Mouse (Mus musculus) spleen, adult 10 weeks (tissue): Measurements from ENCODE around the gene Srsf6. TPM values are rescaled to one million over a fixed set of nuclear protein-coding genes. Genes with fewer than 3 reads are reported as not detected.

ENCODE experiments used
- polyA plus RNA-seq: library from polyadenylated mRNA; stranded (reverse); fragments of 350-450 nt; fragmentation: Illumina TruSeq; extraction: RNeasy Lipid Tissue Mini Kit (QIAGEN cat#74804); gene quantifications from one replicate; pipeline ENCODE4 v1.2.3, GENCODE M21; 2015; ENCODE audit warnings: low replicate concordance; ENCODE audit not compliant: insufficient read depth

Gene Srsf6
- 376 TPM for polyA plus RNA-seq

GRCm38 (mm10) chr2:162931123-162931673, at the start of gene Srsf6:
TSS of gene Srsf6 (plus strand) at chr2:162931528.

GRCm38 (mm10) chr2:162943148-162943846, 12.0 kb downstream of the Srsf6 start, which contains the start of gene L3mbtl1:
TSS of gene L3mbtl1 (plus strand) at chr2:162943472.

Other genes with a start within 250 kb of the Srsf6 start
- 0.17 TPM for gene L3mbtl1, start 11.9 kb downstream of the Srsf6 start, polyA plus RNA-seq
- not detected for gene Sgk2, start 55.8 kb downstream of the Srsf6 start, polyA plus RNA-seq
- gene Ift52, start 85.8 kb downstream of the Srsf6 start, polyA plus RNA-seq, result 61.3 TPM
- 6.1 TPM for gene Mybl2, start 123.2 kb downstream of the Srsf6 start, polyA plus RNA-seq
- not detected for gene Gtsf1l, start 156.3 kb downstream of the Srsf6 start, polyA plus RNA-seq